Mouse (Mus musculus) testis, adult 2 months (tissue): ENCODE measurements around the gene Lefty2. TPM values are rescaled to one million over a fixed set of nuclear protein-coding genes. Genes with fewer than 3 reads are reported as not detected.

Source experiments
- H3K27ac ChIP-seq: fragments of 200-500 bp; 2 replicates; pipeline ENCODE4 v1.5.1; 2012; ENCODE audit warnings: low read depth, low read length; ENCODE audit not compliant: control insufficient read depth, insufficient read depth
- H3K27me3 ChIP-seq: fragments of 200-500 bp; 2 replicates; pipeline ENCODE4 v1.6.1; 2012; ENCODE audit warnings: mild to moderate bottlenecking, low read length, moderate library complexity; ENCODE audit not compliant: control insufficient read depth, insufficient read depth
- H3K36me3 ChIP-seq: fragments of 200-500 bp; 2 replicates; pipeline ENCODE4 v1.6.1; 2012; ENCODE audit warnings: mild to moderate bottlenecking, low read length; ENCODE audit not compliant: control insufficient read depth, insufficient read depth
- H3K4me1 ChIP-seq: fragments of 200-500 bp; 2 replicates; pipeline ENCODE4 v1.6.1; 2012; ENCODE audit warnings: low read length; ENCODE audit not compliant: control insufficient read depth, insufficient read depth
- H3K4me3 ChIP-seq: fragments of 200-500 bp; 2 replicates; pipeline ENCODE4 v1.5.1; 2012; ENCODE audit warnings: low read depth, mild to moderate bottlenecking, low read length, moderate library complexity, mixed read lengths; ENCODE audit not compliant: control insufficient read depth
- CTCF ChIP-seq: fragments of 200-500 bp; IDR thresholded peaks from 2 replicates; pipeline ENCODE4 v1.5.1; 2012; ENCODE audit warnings: low read depth, mild to moderate bottlenecking, inconsistent platforms, low read length, moderate library complexity; ENCODE audit not compliant: control insufficient read depth, insufficient read depth, insufficient replicate concordance
- POLR2A ChIP-seq: fragments of 200-500 bp; IDR thresholded peaks from 2 replicates; pipeline ENCODE4 v1.6.1; 2012; ENCODE audit warnings: low read depth, mild to moderate bottlenecking, inconsistent platforms, low read length, moderate library complexity; ENCODE audit not compliant: control insufficient read depth
- polyA plus RNA-seq: library from polyadenylated mRNA; depleted of rRNA; stranded (reverse); fragments of >200 nt; gene quantifications from 2 replicates; pipeline ENCODE4 v1.2.3, GENCODE M21; 2012; rRNA removed

The Lefty2 gene
- 0.17 and 0.18 TPM in 2 replicates for polyA plus RNA-seq

DNA sequence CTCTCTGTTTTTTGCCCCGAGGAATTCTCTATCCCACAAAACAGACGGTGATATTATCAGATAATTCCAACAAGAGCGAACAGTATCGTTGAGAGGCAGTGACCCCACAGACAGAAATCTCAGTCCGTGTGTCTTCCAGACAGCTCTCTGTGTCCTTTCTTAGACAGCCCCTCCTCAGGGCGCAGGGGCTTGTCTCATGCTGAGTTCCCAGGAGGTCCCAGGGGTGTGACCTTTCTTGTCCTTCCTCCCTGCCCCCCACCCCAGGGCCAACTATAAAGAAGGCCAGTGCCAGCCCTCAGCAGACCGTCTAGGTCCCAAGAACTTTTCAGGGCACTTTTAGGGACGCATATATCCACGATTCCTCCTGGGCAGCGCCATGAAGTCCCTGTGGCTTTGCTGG is at the start of gene Lefty2:
TSS of gene Lefty2 (plus strand) at position 301 of the 400 bp plus-strand sequence.
- TF ChIP-seq POLR2A (no peak), CTCF (no peak)
- no peaks in the 10 kb centered on the region for H3K36me3 ChIP-seq
- H3K27ac ChIP-seq = no peak within 1 kb of the TSS
- peaks cover 15% of the 10 kb centered on the region for H3K4me1 ChIP-seq
- no peaks in the 10 kb centered on the region for H3K27me3 ChIP-seq
- no peak within 1 kb of the TSS for H3K4me3 ChIP-seq

DNA sequence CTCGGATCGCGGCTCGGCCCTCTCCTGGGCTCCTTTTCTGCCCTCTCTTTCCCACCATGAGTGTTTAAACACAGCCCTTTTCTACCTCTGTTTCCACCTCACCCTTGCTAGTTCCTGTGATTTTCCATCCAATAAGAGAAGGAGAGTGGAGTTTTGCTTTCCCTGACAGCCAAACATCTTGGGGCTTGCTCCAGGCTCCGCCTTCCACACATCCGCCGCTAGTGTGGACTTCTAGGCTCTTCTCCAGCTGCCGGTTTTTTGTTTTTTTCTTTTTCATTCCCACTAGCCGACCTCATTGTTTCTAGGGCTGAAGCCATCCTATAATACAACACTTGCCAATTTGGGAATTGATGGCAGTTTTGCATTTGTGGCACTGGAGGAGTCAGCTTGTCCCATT is 44.8 kb upstream of the Lefty2 start:
- TF ChIP-seq POLR2A (no peak), CTCF (no peak)
- Histone ChIP-seq H3K4me3 (peak overlapping the region; percentile 26; the same call in 1 of the 2 replicates), H3K27me3 (no peaks in the 10 kb centered on the region), H3K36me3 (no peaks in the 10 kb centered on the region), H3K4me1 (peaks cover 8% of the 10 kb centered on the region), H3K27ac (peak overlapping the region; percentile 88)

DNA sequence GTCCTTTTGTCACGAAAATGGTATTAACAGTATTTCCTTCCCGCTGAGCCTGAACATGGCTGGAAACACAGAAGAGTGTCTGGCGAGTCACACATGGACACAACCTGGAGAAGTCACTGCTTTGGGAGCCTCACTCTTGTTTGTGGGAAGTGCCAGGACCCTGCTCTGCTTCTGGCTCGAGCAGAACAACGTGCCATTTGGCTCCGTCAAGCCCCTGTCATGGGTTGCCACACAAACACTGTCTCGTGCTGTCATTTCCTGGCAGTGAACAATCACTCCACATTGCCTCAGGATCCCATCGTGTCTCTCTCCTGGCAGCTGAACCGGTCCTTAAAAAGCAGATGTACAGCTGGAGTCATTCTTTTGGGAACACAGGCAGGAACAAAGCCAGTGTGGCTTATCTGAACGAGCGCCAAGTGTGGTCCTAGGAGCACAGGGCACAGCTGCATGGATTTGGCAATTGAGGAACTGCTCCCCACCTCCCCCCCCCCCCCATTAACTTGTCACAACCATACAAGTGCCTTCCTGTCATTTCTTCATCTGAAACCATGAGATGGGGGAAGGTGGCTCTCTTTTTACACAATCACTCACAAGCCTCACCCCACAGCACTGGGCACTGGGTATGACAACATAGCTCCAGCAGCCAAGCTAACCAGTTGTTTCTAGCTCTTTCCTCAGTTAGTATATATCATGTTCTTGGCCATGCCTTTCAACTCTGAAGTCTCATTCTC is 44.2 kb upstream of the Lefty2 start:
- TF ChIP-seq POLR2A (no peak), CTCF (no peak)
- H3K27ac ChIP-seq = peak overlapping the region; percentile 88
- no peaks in the 10 kb centered on the region for H3K27me3 ChIP-seq
- peak overlapping the region; percentile 26 for H3K4me3 ChIP-seq
- H3K4me1 ChIP-seq = peaks cover 8% of the 10 kb centered on the region
- H3K36me3 ChIP-seq = no peaks in the 10 kb centered on the region

GRCm38 (mm10) chr1:180849701-180850301 is 43.1 kb upstream of the Lefty2 start:
- peaks cover 8% of the 10 kb centered on the region for H3K4me1 ChIP-seq
- no peaks in the 10 kb centered on the region for H3K27me3 ChIP-seq
- H3K4me3 ChIP-seq = peak overlapping the region; percentile 94
- TF ChIP-seq CTCF = no peak
- peak overlapping the region; percentile 95 for H3K27ac ChIP-seq
- no peaks in the 10 kb centered on the region for H3K36me3 ChIP-seq

- H3K4me3 ChIP-seq = peak within 1 kb of the TSS; percentile 94
Measured at GRCm38 (mm10) chr1:180850316-180851270, 42.3 kb upstream of the Lefty2 start, which contains the start of gene Sde2. Gene Sde2, plus strand, starts transcription at chr1:180851127.

DNA sequence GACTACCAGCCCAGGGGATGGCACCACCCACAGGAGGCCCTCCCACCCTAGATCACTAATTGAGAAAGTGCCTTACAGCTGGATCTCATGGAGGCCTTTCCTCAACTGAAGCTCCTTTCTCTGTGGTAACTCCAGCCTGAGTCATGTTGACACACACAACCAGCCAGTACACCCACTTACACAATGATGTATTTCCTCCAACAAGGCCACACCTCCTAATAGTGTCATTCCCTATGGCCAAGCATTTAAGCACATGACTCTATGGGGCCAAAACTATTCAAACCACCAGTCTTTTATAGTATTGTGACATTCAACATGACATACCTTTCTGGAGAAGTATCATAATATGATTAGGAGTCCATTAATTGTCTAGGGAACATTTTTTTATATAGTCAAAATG is 34.1 kb upstream of the Lefty2 start:
- TF ChIP-seq CTCF (no peak), POLR2A (no peak)
- H3K36me3 ChIP-seq = peaks cover 4% of the 10 kb centered on the region
- no peak overlapping the region for H3K27ac ChIP-seq
- H3K4me1 ChIP-seq = no peaks in the 10 kb centered on the region
- no peak overlapping the region for H3K4me3 ChIP-seq
- H3K27me3 ChIP-seq = no peaks in the 10 kb centered on the region

More at GRCm38 (mm10) chr1:180850316-180851270, 42.3 kb upstream of the Lefty2 start, which contains the start of gene Sde2:
- Histone ChIP-seq H3K4me1 (peaks cover 8% of the 10 kb centered on the region), H3K27ac (peak within 1 kb of the TSS; percentile 95), H3K36me3 (no peaks in the 10 kb centered on the region), H3K27me3 (no peaks in the 10 kb centered on the region)
- TF ChIP-seq POLR2A (peak; percentile 97), CTCF (no peak)

GRCm38 (mm10) chr1:180860030-180860429 is 32.9 kb upstream of the Lefty2 start:
- TF ChIP-seq CTCF = no peak
- TF ChIP-seq POLR2A = no peak
- no peak overlapping the region for H3K27ac ChIP-seq
- H3K36me3 ChIP-seq = peaks cover 6% of the 10 kb centered on the region
- no peaks in the 10 kb centered on the region for H3K27me3 ChIP-seq
- H3K4me1 ChIP-seq = no peaks in the 10 kb centered on the region
- no peak overlapping the region for H3K4me3 ChIP-seq
